Mouse (Mus musculus): ENCODE results near the gene Prss57.
"Not testable (repeated sequence)": the region's sequence is repeated elsewhere in the genome, so short reads cannot be mapped to it uniquely, and the experiment has no call there.

DNA sequence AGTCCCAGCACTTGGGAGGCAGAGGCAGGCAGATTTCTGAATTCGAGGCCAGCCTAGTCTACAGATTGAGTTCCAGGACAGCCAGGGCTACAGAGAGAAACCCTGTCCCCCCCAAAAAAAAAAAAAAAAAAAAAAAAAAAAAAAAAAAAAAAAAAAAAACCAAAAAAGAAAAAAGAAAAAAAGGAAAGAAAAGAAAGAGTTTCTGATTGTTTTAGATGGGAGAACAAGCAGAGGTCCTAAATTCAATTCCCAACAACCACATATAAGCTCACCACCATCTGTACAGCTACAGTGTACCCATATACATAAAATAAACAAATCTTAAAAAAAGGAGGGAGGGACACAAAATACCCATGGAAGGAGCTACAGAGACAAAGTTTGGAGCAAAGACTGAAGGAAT is 31.1 kb downstream of the Prss57 start:
- not testable (repeated sequence) for TF ChIP-seq CTCF (conservative IDR thresholded peaks at IDR 0.05; ENCODE audit: low read length); POU5F1 (IDR thresholded peaks at IDR 0.05; ENCODE audit: borderline replicate concordance, low read length)
